Mouse (Mus musculus): ENCODE measurements around the gene Mum1. TPM values are rescaled to one million over a fixed set of nuclear protein-coding genes. Genes with fewer than 3 reads are reported as not detected.
"Not testable (repeated sequence)": the region's sequence is repeated elsewhere in the genome, so short reads cannot be mapped to it uniquely, and the experiment has no call there.

Mum1 gene
- polyA plus RNA-seq, 1 experiment from 2014 or later, result 112 TPM

DNA sequence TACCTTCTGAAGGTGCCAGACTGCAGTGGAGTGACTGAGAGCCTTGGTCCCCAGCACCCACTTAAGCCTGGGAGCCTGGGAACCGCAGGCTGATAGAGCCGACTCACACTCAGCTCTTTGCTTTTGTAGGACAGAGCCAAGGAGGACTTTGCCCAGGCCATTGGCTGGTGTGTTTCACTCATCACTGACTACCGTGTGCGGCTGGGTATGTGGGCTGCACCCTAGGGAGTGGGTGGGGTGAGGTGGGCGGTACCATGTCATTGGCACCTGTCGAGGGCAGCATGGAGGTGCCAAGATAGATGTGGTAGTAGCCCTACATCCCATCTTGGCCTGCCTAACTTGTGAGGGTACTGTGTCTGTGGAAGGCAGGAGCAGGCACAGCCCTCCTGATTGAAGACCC is 13.6 kb downstream of the Mum1 start:
- WGBS, result 92% methylated on average over 6 of the region's 6 CpGs
- H3K27ac ChIP-seq, result no peak overlapping the region
- no peaks in the 10 kb centered on the region for H3K9me3 ChIP-seq
- H3K9ac ChIP-seq (replicated peaks), result no peak overlapping the region
- H3K27me3 ChIP-seq, result no peaks in the 10 kb centered on the region
- H3K36me3 ChIP-seq, result peaks cover 100% of the 10 kb centered on the region
- H3K4me1 ChIP-seq (replicated peaks), result 0 out of 2 replicates have a peak, but pooled peaks cover under 1% of the 10 kb centered on the region
- H3K4me3 ChIP-seq (replicated peaks), result no peak overlapping the region
- ATAC-seq (ENCODE audit: insufficient number of reproducible peaks, insufficient read depth, low FRiP score, low TSS enrichment, low read depth), result no peak
- H3K4me2 ChIP-seq, result no peak overlapping the region

DNA sequence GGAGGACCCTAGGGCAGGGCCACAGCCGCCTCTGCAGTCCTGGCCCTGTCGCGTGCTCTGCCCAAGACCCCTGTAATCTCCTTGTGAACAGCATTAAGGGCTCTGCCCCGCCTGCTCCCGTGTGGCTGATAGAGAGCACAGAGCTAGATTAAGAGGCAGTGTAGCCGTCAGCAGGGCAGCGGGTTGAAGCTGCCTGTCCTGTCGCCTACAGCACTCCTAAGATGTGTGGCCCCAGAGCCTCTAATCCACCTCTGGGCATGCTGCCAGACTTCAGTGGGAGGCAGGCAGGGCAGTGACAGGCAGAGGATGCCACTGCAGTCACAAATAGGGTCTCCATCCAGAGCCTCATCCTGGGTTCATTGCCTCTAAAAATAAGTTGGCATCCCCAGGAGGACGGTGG is 15.9 kb downstream of the Mum1 start:
- Histone ChIP-seq H3K36me3 (peaks cover 78% of the 10 kb centered on the region), H3K9me3 (no peaks in the 10 kb centered on the region), H3K9ac (replicated peaks) (no peak overlapping the region), H3K27me3 (no peaks in the 10 kb centered on the region), H3K4me3 (replicated peaks) (no peak overlapping the region), H3K4me1 (replicated peaks) (0 out of 2 replicates have a peak, but pooled peaks cover 5% of the 10 kb centered on the region), H3K27ac (no peak overlapping the region), H3K4me2 (no peak overlapping the region)
- WGBS, result 83% methylated on average over 9 of the region's 9 CpGs
- no peak for ATAC-seq (ENCODE audit: insufficient number of reproducible peaks, insufficient read depth, low FRiP score, low TSS enrichment, low read depth)

DNA sequence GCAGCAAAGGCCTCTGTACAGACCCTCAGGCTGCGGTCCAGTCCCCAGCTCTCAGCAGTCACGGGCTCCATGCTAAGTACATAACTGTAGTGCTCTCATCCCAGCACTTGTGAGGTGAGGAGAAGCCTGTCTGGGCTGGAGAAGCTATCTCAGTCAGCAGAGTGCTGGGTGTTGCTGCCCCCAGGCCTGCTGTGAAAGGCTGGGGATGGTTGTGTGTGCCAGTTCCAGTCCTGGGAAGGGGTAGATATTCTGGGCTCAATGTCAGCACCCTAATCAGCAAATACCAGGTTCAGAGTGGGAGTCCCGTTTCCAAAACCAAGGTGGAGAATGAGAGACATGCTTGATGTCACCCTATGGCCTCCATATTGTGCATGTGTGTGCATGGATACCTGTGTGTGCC is 16.4 kb downstream of the Mum1 start:
- 85% methylated on average over 3 of the region's 3 CpGs for WGBS
- H3K27me3 ChIP-seq, result no peaks in the 10 kb centered on the region
- H3K27ac ChIP-seq, result no peak overlapping the region
- H3K9ac ChIP-seq (replicated peaks), result no peak overlapping the region
- no peak for ATAC-seq (ENCODE audit: insufficient number of reproducible peaks, insufficient read depth, low FRiP score, low TSS enrichment, low read depth)
- no peak overlapping the region for H3K4me3 ChIP-seq (replicated peaks)
- H3K36me3 ChIP-seq, result peaks cover 72% of the 10 kb centered on the region
- H3K4me1 ChIP-seq (replicated peaks), result 0 out of 2 replicates have a peak, but pooled peaks cover 5% of the 10 kb centered on the region
- H3K9me3 ChIP-seq, result no peaks in the 10 kb centered on the region
- H3K4me2 ChIP-seq, result no peak overlapping the region

DNA sequence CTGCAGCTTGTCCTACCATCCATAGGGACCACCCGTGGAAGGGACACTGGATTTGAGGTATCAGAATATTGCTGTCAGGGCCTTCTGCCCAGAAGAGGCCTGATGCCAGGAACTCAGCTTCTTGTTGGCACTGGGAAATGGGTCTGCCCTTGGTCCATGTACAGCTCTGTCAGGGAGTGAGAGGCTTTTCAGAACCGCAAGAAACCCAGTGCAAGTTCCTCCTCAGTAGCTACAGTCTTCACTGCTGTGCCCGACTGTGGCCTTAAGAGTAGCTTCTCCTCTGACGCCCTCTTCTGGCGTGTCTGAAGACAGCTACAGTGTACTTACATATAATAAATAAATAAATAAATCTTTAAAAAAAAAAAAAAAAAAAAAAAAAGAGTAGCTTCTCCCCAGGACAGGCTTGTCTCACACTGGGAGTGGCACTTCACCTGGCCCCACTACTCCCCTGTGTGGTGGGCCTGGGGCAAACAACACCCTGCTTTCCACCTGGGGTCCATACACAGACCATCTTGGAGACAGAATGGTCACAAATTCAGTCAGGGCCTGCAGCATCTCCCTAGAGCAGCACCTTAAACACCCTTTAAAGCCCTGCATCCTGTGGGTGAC is 18.7 kb downstream of the Mum1 start:
- Histone ChIP-seq H3K36me3 (peaks cover 50% of the 10 kb centered on the region), H3K4me3 (replicated peaks) (no peak overlapping the region), H3K27me3 (no peaks in the 10 kb centered on the region), H3K4me2 (no peak overlapping the region), H3K9ac (replicated peaks) (no peak overlapping the region), H3K9me3 (no peaks in the 10 kb centered on the region), H3K27ac (no peak overlapping the region), H3K4me1 (replicated peaks) (peaks cover 8% of the 10 kb centered on the region; the same call in 1 of the 2 replicates)
- no peak for ATAC-seq (ENCODE audit: insufficient number of reproducible peaks, insufficient read depth, low FRiP score, low TSS enrichment, low read depth)
- 41% methylated on average over 5 of the region's 5 CpGs for whole genome bisulfite sequencing

DNA sequence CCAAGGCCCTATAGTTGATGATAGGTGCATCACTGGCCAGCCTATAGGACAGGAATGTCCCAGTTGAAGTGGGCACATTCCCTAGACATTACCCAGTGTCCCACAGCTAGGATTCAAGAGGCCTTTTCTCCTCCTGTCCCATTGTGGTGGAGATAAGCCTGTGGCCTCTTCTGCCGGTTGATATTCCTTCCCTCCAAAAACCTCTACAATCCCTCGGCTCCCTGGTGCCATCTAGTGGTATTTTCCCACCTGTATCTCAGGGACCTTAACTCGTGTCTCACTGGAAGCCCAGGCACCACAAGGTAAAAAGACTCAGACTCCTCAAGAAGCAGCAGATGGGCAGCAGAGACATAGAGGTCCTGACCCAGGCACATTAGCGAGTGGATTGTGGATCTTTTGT is 19.4 kb downstream of the Mum1 start:
- H3K4me3 ChIP-seq (replicated peaks), result no peak overlapping the region
- H3K9ac ChIP-seq (replicated peaks), result 0 out of 2 replicates have a peak overlapping the region, but pooled peaks have one; percentile 4
- WGBS, result 1% methylated on average over 4 of the region's 4 CpGs
- H3K4me1 ChIP-seq (replicated peaks), result peaks cover 15% of the 10 kb centered on the region; the same call in 1 of the 2 replicates
- ATAC-seq (ENCODE audit: insufficient number of reproducible peaks, insufficient read depth, low FRiP score, low TSS enrichment, low read depth), result no peak
- peaks cover 43% of the 10 kb centered on the region for H3K36me3 ChIP-seq
- H3K9me3 ChIP-seq, result no peaks in the 10 kb centered on the region
- H3K27ac ChIP-seq, result no peak overlapping the region
- no peak overlapping the region for H3K4me2 ChIP-seq
- no peaks in the 10 kb centered on the region for H3K27me3 ChIP-seq

DNA sequence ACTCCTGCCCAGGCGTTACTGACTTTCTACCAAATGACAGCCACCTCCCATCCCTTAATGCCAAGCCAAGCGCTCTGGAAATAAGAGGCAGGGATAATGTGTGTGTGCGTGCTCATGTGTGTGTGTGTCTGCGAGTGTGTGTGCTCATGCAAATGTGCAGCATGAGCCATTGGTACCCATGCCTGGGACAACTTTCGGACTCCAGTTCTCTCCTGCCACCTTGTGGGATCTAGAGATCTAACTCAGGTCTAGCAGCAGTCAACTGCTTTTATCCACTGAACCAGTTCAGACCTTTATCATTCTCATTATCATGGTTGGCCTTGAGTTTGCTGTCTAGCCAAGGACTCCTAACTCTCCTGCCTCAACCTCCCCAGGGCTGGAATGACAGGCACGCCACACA is 21.6 kb downstream of the Mum1 start:
- no peak for ATAC-seq (ENCODE audit: insufficient number of reproducible peaks, insufficient read depth, low FRiP score, low TSS enrichment, low read depth)
- H3K4me2 ChIP-seq, result no peak overlapping the region
- no peak overlapping the region for H3K9ac ChIP-seq (replicated peaks)
- H3K9me3 ChIP-seq, result no peaks in the 10 kb centered on the region
- H3K4me1 ChIP-seq (replicated peaks), result peaks cover 15% of the 10 kb centered on the region; the same call in 1 of the 2 replicates
- 57% methylated on average over 6 of the region's 6 CpGs for WGBS
- H3K27ac ChIP-seq, result no peak overlapping the region
- no peaks in the 10 kb centered on the region for H3K27me3 ChIP-seq
- H3K4me3 ChIP-seq (replicated peaks), result no peak overlapping the region
- H3K36me3 ChIP-seq, result peaks cover 22% of the 10 kb centered on the region

DNA sequence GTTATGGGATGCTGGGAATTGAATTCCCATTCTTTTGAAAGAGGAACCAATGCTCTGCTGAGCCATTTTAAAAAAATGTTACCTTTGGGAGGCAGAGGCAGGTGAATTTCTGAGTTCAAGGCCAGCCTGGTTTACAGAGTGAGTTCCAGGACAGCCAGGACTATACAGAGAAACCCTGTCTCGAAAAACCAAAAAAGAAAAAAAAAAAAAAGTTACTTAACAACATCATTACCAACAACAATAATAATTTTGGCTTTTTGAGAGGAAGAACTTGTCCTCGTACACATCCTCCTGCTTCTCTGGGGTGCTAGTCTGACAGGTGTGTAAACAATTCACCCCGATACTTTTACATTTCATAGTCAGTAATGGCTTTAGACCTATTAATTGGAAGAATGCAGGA is 22.2 kb downstream of the Mum1 start:
- H3K9me3 ChIP-seq; H3K9ac ChIP-seq (replicated peaks): not testable (repeated sequence)
- peaks cover 15% of the 10 kb centered on the region; the same call in 1 of the 2 replicates for H3K4me1 ChIP-seq (replicated peaks)

DNA sequence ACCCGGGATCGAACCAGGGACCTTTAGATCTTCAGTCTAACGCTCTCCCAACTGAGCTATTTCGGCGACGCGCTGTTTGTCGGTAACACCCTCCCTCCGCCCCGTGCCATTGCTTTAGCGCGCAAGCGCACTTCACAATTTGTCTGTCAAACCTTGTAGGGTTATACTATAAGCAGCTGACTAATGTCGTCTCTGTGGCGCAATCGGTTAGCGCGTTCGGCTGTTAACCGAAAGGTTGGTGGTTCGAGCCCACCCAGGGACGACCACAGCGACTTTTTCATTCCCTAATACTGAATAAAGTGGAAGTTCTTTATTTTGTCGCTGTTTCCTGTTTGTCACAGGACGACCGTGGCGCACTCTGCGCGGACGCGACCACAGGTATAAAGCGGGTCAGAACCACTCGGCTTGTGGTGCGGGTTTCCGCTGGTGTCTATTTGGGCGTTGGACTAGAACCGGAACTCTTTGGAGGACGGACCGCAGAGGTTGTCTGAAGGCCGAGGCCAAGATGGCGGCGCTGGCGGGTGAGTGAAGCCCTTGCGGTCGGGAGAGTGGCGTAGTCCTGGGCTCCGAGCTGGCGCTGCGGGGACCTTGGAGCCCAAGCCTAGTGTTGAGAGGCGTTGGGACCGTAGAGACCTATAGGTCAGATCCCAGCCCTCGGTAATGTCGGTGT is 22.9 kb downstream of the Mum1 start, which contains the start of gene Ndufs7:
Gene Ndufs7, plus strand, starts transcription at position 151 of the 670 bp plus-strand sequence.
- H3K4me1 ChIP-seq (replicated peaks), result peaks cover 15% of the 10 kb centered on the region; the same call in 1 of the 2 replicates
- under 1% methylated on average over 53 of the region's 53 CpGs for WGBS
- no peaks in the 10 kb centered on the region for H3K27me3 ChIP-seq
- H3K4me2 ChIP-seq, result peak within 1 kb of the TSS; percentile 80
- ATAC-seq (ENCODE audit: insufficient number of reproducible peaks, insufficient read depth, low FRiP score, low TSS enrichment, low read depth), result peak; percentile 86
- peaks cover 21% of the 10 kb centered on the region for H3K36me3 ChIP-seq
- H3K4me3 ChIP-seq (replicated peaks), result peak within 1 kb of the TSS; percentile 80
- peak within 1 kb of the TSS; percentile 89 for H3K27ac ChIP-seq
- no peaks in the 10 kb centered on the region for H3K9me3 ChIP-seq
- peak within 1 kb of the TSS; percentile 80 for H3K9ac ChIP-seq (replicated peaks)

More for the DNA sequence above, 22.2 kb downstream of the Mum1 start:
- ATAC-seq (ENCODE audit: insufficient number of reproducible peaks, insufficient read depth, low FRiP score, low TSS enrichment, low read depth); H3K27me3 ChIP-seq; H3K27ac ChIP-seq: not testable (repeated sequence)
- peaks cover 21% of the 10 kb centered on the region for H3K36me3 ChIP-seq
- WGBS, result 47% methylated on average over 3 of the region's 3 CpGs
- peak overlapping the region; percentile 80 for H3K4me2 ChIP-seq
- H3K4me3 ChIP-seq (replicated peaks), result peak overlapping the region; percentile 80

DNA sequence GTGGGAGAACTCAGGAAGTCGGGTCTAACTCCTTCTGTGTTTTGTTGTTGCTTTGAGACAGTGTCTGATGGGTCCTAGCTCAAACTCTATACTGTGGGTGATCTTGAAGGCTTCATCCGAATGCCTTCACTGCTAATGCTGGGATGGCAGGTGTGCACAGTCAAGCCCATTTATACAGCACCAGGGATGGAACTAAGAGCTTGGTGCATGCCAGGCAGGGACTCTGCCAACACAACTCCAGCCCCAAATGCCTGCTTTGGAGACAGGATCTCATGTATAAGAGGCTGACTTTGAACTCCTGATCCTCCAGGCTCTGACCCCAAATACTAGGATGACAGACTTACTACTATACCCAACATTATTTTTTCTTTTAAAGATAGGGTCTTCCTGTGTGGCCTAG is 23.8 kb downstream of the Mum1 start:
- Histone ChIP-seq H3K9me3 (no peaks in the 10 kb centered on the region), H3K36me3 (peaks cover 23% of the 10 kb centered on the region), H3K27me3 (no peaks in the 10 kb centered on the region), H3K4me2 (peak overlapping the region; percentile 80), H3K4me1 (replicated peaks) (peaks cover 15% of the 10 kb centered on the region; the same call in 1 of the 2 replicates), H3K4me3 (replicated peaks) (peak overlapping the region; percentile 80), H3K27ac (peak overlapping the region; percentile 89; the same call in 1 of the 2 replicates), H3K9ac (replicated peaks) (peak overlapping the region; percentile 80)
- ATAC-seq (ENCODE audit: insufficient number of reproducible peaks, insufficient read depth, low FRiP score, low TSS enrichment, low read depth), result no peak
- 39% methylated on average over 2 of the region's 2 CpGs for WGBS

DNA sequence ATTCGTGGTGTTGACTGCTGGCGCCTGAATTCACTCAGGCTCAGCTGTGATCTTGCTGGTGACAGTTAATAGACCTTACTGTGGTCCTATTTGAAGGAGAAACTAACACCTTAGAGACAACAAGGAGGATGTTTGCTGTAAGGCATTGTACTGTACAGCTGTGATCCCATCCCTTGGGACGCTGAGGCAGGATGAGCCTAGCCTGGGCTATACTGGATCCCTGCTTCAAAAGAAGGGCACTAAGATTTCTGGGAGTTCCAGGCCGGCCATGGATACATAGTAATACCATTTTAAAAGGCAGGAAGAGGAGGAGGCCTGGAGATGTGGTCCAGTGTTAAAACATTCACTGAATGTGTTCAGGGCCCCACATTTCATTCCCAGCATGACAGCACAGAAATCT is 24.3 kb downstream of the Mum1 start:
- H3K4me2 ChIP-seq, result peak overlapping the region; percentile 80
- H3K9me3 ChIP-seq, result no peaks in the 10 kb centered on the region
- peaks cover 29% of the 10 kb centered on the region for H3K36me3 ChIP-seq
- no peaks in the 10 kb centered on the region for H3K27me3 ChIP-seq
- peaks cover 10% of the 10 kb centered on the region; the same call in 1 of the 2 replicates for H3K4me1 ChIP-seq (replicated peaks)
- H3K4me3 ChIP-seq (replicated peaks), result peak overlapping the region; percentile 80
- WGBS, result 83% methylated on average over 4 of the region's 4 CpGs
- no peak overlapping the region for H3K27ac ChIP-seq
- no peak overlapping the region for H3K9ac ChIP-seq (replicated peaks)
- ATAC-seq (ENCODE audit: insufficient number of reproducible peaks, insufficient read depth, low FRiP score, low TSS enrichment, low read depth), result no peak

DNA sequence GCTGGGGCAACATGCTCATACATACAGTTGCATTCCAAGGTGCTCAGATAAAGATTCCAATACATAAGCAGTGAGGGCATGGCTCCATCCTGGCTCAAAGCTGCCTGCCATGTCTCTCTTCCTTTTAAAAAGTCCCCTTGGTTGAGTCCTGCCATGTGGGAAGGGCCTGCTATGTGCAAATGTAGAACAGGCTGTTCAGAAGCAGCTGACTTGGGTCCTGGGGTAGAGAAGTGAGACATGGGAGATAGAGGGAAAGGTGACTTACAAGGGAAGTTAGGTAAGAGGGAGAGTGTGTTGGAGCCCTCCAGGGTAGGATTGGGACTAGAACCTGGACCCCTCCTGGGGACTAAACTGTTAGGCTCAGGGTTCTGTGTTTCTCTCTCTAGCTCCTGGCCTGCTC is 25.8 kb downstream of the Mum1 start:
- H3K4me2 ChIP-seq, result no peak overlapping the region
- H3K4me1 ChIP-seq (replicated peaks), result peaks cover 10% of the 10 kb centered on the region; the same call in 1 of the 2 replicates
- peaks cover 43% of the 10 kb centered on the region for H3K36me3 ChIP-seq
- H3K4me3 ChIP-seq (replicated peaks), result no peak overlapping the region
- H3K27ac ChIP-seq, result no peak overlapping the region
- no peak overlapping the region for H3K9ac ChIP-seq (replicated peaks)
- H3K9me3 ChIP-seq, result no peaks in the 10 kb centered on the region
- no peak for ATAC-seq (ENCODE audit: insufficient number of reproducible peaks, insufficient read depth, low FRiP score, low TSS enrichment, low read depth)
- H3K27me3 ChIP-seq, result no peaks in the 10 kb centered on the region
